Mouse (Mus musculus) midbrain, embryonic 14.5 days (tissue): ENCODE data around the gene Tubb1. TPM values are rescaled to one million over a fixed set of nuclear protein-coding genes. Genes with fewer than 3 reads are reported as not detected.

Source experiments
- ATAC-seq: fragments of 200-750 bp; cut with Nextera tagmentation; 2 replicates; pipeline ENCODE4 v1.8.0; 2017; ENCODE audit warnings: moderate number of reproducible peaks, moderate library complexity; ENCODE audit not compliant: low FRiP score, low TSS enrichment
- DNase-seq: peaks from one replicate; pipeline ENCODE4 v3.0.0-alpha.2; 2015
- H3K27ac ChIP-seq: fragments of 300-500 bp; sonication (generic); replicated peaks from 2 replicates; pipeline ENCODE4 v1.5.1; 2014; ENCODE audit warnings: mild to moderate bottlenecking, low read depth, low read length, moderate library complexity
- H3K27me3 ChIP-seq: fragments of 300-500 bp; sonication (generic); 2 replicates; pipeline ENCODE4 v1.6.1; 2014; ENCODE audit warnings: low read length, control low read depth, mixed read lengths; ENCODE audit not compliant: control insufficient read depth, insufficient read depth
- H3K36me3 ChIP-seq: fragments of 300-500 bp; sonication (generic); 2 replicates; pipeline ENCODE4 v1.6.1; 2014; ENCODE audit warnings: low read length, control low read depth; ENCODE audit not compliant: control insufficient read depth, insufficient read depth
- H3K4me1 ChIP-seq: fragments of 300-500 bp; sonication (generic); 2 replicates; pipeline ENCODE4 v1.6.1; 2014; ENCODE audit warnings: mild to moderate bottlenecking, antibody characterized with exemption, low read length, control low read depth; ENCODE audit not compliant: control insufficient read depth, insufficient read depth
- H3K4me2 ChIP-seq: fragments of 300-500 bp; sonication (generic); 2 replicates; pipeline ENCODE4 v1.6.1; 2014; ENCODE audit warnings: mild to moderate bottlenecking, low read length, moderate library complexity
- H3K4me3 ChIP-seq: fragments of 300-500 bp; sonication (generic); replicated peaks from 2 replicates; pipeline ENCODE4 v1.5.1; 2014; ENCODE audit warnings: low read depth, low read length
- H3K9ac ChIP-seq: fragments of 300-500 bp; sonication (generic); replicated peaks from 2 replicates; pipeline ENCODE4 v1.6.1; 2014; ENCODE audit warnings: mild to moderate bottlenecking, low read length, moderate library complexity
- H3K9me3 ChIP-seq: fragments of 300-500 bp; sonication (generic); 2 replicates; pipeline ENCODE4 v1.6.1; 2016; ENCODE audit warnings: low read length, control low read depth, mixed read lengths; ENCODE audit not compliant: control insufficient read depth
- WGBS: fragments of 180-500 bp; shearing (Covaris S2); extraction: QIAGEN DNeasy Blood & Tissue Kit; methylation state at CpG from one replicate; pipeline ENCODE4 v1.1.7; 2014; 5-methylcytosine and 5-hydroxymethylcytosine counted together
- polyA plus RNA-seq: library from polyadenylated mRNA; unstranded; fragments of >200 nt; fragmentation: Nextera tagmentation; extraction: Ambion mirVana; gene quantifications from 2 replicates; pipeline ENCODE4 v1.2.1, GENCODE M21; 2014

The Tubb1 gene
- polyA plus RNA-seq, 1 experiment from 2014 or later = 0.45 TPM

DNA sequence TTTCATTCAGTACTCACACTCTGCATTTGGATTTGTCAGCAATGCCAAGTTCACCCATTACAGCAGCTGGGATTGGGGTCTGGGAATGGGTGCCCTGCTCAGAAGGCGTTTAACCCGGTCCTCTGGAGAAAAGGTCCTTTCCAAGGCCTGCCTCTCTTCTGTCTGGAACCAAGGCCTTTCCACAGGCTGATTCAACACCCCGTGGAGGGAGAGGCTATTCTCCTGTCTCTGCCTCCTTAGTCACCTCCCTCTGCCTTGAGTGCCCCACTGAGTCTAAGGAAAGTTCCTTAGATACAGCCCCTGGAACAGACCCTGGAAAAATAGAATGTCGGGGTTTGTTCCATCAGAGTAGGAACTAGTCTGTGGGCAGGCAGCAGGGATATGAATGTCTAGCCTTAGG is 2.1 kb upstream of the Tubb1 start:
- Histone ChIP-seq H3K9me3 (no peaks in the 10 kb centered on the region), H3K36me3 (no peaks in the 10 kb centered on the region), H3K4me2 (no peak overlapping the region), H3K27me3 (no peaks in the 10 kb centered on the region), H3K4me1 (no peaks in the 10 kb centered on the region), H3K9ac (no peak overlapping the region), H3K27ac (no peak overlapping the region), H3K4me3 (no peak overlapping the region)
- DNase-seq (no peak), ATAC-seq (no peak)
- 90% methylated on average over 4 of the region's 4 CpGs for WGBS

DNA sequence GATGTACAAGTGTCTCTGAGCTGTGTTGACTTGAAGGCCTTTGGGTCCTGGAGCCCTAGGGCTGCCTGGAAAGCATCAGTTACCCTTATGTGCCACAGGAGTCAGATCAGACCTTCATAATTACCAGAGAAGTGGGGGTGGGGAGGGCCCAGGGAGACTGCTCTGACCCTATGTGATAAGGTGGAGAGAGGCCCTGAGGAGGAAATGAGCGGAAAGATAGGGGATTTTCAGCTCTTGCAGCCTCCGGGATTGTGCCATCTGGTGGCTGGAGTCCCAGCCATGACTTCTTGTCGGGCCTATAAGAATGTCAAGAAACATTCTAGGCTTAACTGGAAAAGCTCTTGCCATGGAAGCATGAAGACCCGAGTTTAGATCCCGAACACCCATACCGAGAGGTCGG is 3.2 kb downstream of the Tubb1 start:
- Histone ChIP-seq H3K4me1 (no peaks in the 10 kb centered on the region), H3K27me3 (no peaks in the 10 kb centered on the region), H3K27ac (no peak overlapping the region), H3K4me2 (no peak overlapping the region), H3K9me3 (no peaks in the 10 kb centered on the region), H3K4me3 (no peak overlapping the region), H3K9ac (no peak overlapping the region), H3K36me3 (no peaks in the 10 kb centered on the region)
- 73% methylated on average over 7 of the region's 7 CpGs for WGBS
- ATAC-seq (no peak), DNase-seq (peak; percentile 16)

DNA sequence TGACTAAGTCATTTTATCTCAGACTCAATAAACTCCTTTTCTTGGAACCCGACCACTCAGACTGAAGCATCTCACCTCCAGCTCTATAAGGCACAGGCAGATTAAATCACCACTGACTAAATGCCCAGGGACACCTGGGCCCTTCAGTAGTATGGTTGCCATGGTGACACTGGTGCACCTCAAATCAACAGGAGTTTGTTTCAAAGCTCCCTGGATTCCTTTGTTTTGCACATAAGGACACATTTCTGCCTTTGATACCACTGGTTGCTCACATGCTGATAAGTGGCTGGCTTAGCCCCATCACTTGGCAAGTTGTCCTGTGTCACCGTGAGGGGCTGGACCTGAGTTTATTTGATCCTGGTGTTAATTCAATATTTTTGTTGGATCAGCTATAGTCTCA is 8.9 kb downstream of the Tubb1 start:
- WGBS = 70% methylated on average over 2 of the region's 2 CpGs
- Histone ChIP-seq H3K27me3 (no peaks in the 10 kb centered on the region), H3K4me3 (no peak overlapping the region), H3K36me3 (peaks cover 26% of the 10 kb centered on the region), H3K4me1 (peaks cover 8% of the 10 kb centered on the region), H3K9me3 (no peaks in the 10 kb centered on the region), H3K4me2 (no peak overlapping the region), H3K27ac (no peak overlapping the region), H3K9ac (no peak overlapping the region)
- ATAC-seq (no peak), DNase-seq (no peak)

DNA sequence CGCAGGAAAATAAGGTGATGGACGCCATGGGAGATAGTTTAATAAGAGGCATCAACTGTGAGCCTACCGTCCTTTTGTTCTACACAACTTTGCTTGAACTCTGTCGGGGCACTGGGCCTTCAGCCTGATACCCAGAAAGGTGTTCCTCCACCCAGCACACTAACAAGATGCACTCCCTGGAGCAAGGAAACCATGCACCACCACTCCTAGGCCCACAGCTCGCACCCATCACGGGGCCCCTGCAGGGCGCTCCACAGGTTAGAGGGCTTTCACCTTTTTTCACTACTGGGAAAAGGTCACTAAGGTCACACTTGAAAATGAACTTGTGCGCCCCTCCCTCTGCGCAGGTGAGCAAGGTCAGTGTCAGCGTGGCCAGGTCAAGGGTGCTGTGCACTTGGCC is 12.9 kb downstream of the Tubb1 start:
- 42% methylated on average over 10 of the region's 10 CpGs for WGBS
- no peak for DNase-seq

DNA sequence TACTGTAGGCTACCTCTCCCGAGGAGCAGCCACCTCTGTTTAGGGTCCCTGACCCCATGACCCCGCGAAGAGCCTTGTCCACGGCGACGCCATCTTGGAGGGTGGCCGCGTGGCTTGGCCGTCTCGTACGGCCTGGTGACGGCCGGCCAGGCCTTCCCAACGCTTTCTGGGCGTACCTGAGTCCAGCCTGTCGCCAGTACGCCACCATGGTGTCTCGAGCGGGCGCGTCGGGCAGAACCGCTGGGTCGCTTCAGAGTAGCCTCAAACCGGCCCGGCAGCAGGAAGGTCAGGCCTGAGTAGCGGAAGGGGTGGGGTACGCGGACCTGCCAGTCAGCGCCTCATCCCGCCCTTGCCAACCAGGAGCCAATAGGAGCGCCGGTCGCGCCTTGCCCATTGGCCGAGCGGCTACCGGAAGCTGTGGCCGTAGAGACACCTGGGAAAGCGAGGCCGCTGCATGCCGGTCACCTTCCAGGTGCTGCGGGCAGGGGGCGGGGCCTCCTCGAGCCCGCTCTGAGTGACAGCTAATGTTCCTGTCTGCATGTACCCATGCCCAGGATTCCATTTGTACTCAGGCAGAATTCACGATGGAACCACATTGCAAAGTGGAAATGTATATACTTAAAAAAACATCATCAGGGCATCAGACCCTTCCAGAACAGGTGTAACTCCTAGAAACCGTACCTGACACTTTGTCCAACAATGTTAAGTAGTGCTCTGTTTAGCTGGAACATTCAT is 13.5 kb downstream of the Tubb1 start, which contains the start of gene Atp5e:
TSS of gene Atp5e (minus strand) at position 317 of the 735 bp plus-strand sequence.
- peaks cover 50% of the 10 kb centered on the region for H3K36me3 ChIP-seq
- ATAC-seq = peak; percentile 100

More for the DNA sequence above, 12.9 kb downstream of the Tubb1 start:
- peaks cover 8% of the 10 kb centered on the region for H3K4me1 ChIP-seq
- ATAC-seq = peak; percentile 16
- peak overlapping the region; percentile 82 for H3K9ac ChIP-seq
- H3K36me3 ChIP-seq = peaks cover 46% of the 10 kb centered on the region
- peak overlapping the region; percentile 86 for H3K4me2 ChIP-seq
- peak overlapping the region; percentile 76; the same call in 1 of the 2 replicates for H3K27ac ChIP-seq
- no peaks in the 10 kb centered on the region for H3K27me3 ChIP-seq
- peak overlapping the region; percentile 82 for H3K4me3 ChIP-seq
- no peaks in the 10 kb centered on the region for H3K9me3 ChIP-seq

DNA sequence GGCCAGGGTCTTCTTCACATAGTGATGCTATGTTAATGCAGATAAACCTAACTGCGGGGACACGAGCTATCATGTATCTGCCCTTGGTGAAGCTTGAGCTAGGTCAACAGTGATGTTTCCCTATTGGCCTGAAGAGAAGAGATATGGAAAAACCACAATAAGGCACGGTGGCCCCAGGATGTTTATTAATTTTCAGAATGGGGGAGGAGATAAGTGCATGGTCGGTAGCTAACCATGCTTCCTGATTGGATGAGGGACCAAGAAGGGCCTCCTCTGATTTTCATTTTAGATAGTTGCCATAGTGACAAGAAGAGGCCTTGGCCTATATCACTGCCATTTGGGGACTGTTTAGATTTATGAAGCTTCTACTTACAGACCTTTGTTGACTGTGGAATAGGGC is 19.8 kb downstream of the Tubb1 start:
- H3K4me3 ChIP-seq = no peak overlapping the region
- no peak overlapping the region for H3K9ac ChIP-seq
- ATAC-seq = no peak
- H3K4me1 ChIP-seq = peaks cover 11% of the 10 kb centered on the region; the same call in 1 of the 2 replicates
- no peak overlapping the region for H3K4me2 ChIP-seq
- peaks cover 22% of the 10 kb centered on the region for H3K36me3 ChIP-seq
- H3K27ac ChIP-seq = no peak overlapping the region
- H3K27me3 ChIP-seq = no peaks in the 10 kb centered on the region
- WGBS = 84% methylated on average over 4 of the region's 4 CpGs
- H3K9me3 ChIP-seq = no peaks in the 10 kb centered on the region
- DNase-seq = no peak

More for the DNA sequence above, 13.5 kb downstream of the Tubb1 start, which contains the start of gene Atp5e:
- Histone ChIP-seq H3K4me1 (peaks cover 8% of the 10 kb centered on the region), H3K4me2 (peak within 1 kb of the TSS; percentile 86), H3K27me3 (no peaks in the 10 kb centered on the region), H3K27ac (peak within 1 kb of the TSS; percentile 76), H3K9me3 (no peaks in the 10 kb centered on the region), H3K4me3 (peak within 1 kb of the TSS; percentile 82), H3K9ac (peak within 1 kb of the TSS; percentile 82)
- 2% methylated on average over 48 of the region's 48 CpGs for WGBS
- DNase-seq = peak; percentile 95

DNA sequence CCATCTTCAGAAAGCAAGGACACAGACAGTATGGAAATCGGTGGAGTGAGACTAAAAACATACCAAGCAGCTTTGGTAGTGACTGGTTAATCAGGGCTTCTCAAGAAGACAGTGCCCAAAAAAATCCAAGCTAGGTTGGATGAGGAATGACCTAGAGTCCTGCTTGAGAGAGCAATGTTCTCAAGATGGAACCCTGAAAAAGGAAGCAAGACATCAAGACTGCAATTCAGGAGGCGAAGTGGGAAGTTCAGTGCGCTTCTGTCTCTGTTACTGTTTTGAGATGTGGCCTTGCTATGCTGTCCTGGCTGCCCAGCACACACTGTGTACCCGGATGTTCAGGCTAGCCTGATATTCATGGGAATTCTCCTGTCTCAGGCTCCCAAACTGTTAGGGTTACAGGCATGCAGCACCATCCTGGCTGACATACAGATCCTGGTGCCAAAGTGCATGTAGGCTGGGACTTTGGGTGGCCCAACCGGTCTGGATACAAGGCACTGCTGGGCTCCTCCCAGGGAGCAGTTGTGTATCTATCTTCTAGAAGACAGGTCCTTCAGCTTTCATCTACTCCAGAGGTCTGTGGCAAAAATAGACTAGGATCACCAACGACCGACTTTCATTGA is 20.4 kb downstream of the Tubb1 start:
- Histone ChIP-seq H3K9ac (no peak overlapping the region), H3K27ac (no peak overlapping the region), H3K9me3 (no peaks in the 10 kb centered on the region), H3K27me3 (no peaks in the 10 kb centered on the region), H3K36me3 (peaks cover 16% of the 10 kb centered on the region), H3K4me2 (no peak overlapping the region), H3K4me1 (peaks cover 11% of the 10 kb centered on the region; the same call in 1 of the 2 replicates), H3K4me3 (no peak overlapping the region)
- 96% methylated on average over 7 of the region's 7 CpGs for WGBS
- DNase-seq = no peak
- ATAC-seq = no peak

DNA sequence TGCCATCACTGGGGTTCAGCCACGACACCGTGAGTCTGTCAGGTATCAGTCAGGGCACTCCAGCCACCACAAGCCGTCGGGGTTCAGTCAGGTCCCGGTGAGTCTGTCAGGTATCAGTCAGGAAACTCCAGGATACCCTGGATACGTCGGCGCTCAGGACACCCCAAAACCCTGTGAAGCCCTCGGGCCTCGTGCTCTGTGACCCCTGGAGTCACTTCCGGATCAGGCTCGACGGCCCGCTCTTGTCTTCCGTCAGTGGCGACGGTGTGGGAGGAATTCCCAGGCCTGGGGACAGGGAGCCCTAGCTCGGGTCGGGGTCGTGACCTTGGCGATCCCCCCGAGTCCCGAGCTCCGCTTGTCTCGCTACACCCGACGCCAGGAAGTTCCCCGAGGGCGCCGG is 21.9 kb downstream of the Tubb1 start:
- Histone ChIP-seq H3K4me2 (peak overlapping the region; percentile 76), H3K9ac (peak overlapping the region; percentile 76), H3K36me3 (peaks cover 8% of the 10 kb centered on the region; the same call in 1 of the 2 replicates), H3K9me3 (no peaks in the 10 kb centered on the region), H3K27ac (0 out of 2 replicates have a peak overlapping the region, but pooled peaks have one; percentile 13), H3K27me3 (no peaks in the 10 kb centered on the region), H3K4me3 (peak overlapping the region; percentile 82), H3K4me1 (peaks cover 11% of the 10 kb centered on the region; the same call in 1 of the 2 replicates)
- DNase-seq (no peak), ATAC-seq (peak; percentile 49)
- WGBS = 7% methylated on average over 30 of the region's 30 CpGs
